ENCODE assay signal across 12 mouse cellular contexts in genomic region chr7:67353667-67354066, GRCm38 (mm10). TPM values are rescaled to one million over a fixed set of nuclear protein-coding genes. Genes with fewer than 3 reads are reported as not detected.
DNase-seq lines count a peak whose midpoint lies in the region; ATAC-seq and TF ChIP-seq lines count a peak whose summit lies in the region.
"Had no signal": no experiment of that assay in that cellular context is flagged by ENCODE, and none has a peak within 500 bp of the region (broad histone marks: within the 10 kb centered on the region; RNA-seq: fewer than 3 reads in every experiment).

No protein-coding gene starts in this region.

- no peak overlapping the region for H3K27ac ChIP-seq in liver, embryonic 11.5 days (ENCODE audit: low read depth, low read length)
- no peak overlapping the region for H3K27ac ChIP-seq in thymus, adult 2 months (ENCODE audit: control insufficient read depth, insufficient read depth, low read length)
- no peak overlapping the region for H3K27ac ChIP-seq in forebrain, embryonic 16.5 days (ENCODE audit: low read length)
- H3K27ac ChIP-seq: limb, embryonic 12.5 days had no signal

- H3K4me3 ChIP-seq in liver, embryonic 11.5 days (ENCODE audit: low read depth, low read length) = no peak overlapping the region
- H3K4me3 ChIP-seq in G1E (ENCODE audit: low read depth, low read length) = no peak overlapping the region
- no peak overlapping the region for H3K4me3 ChIP-seq in thymus, adult 2 months (ENCODE audit: control insufficient read depth, insufficient read depth, low read length)
- H3K4me3 ChIP-seq in forebrain, embryonic 16.5 days (replicated peaks; ENCODE audit: low read length) = no peak overlapping the region
- H3K4me3 ChIP-seq: limb, embryonic 12.5 days had no signal

- H3K9me3 ChIP-seq in liver, embryonic 11.5 days (ENCODE audit: control insufficient read depth, low read length) = no peaks in the 10 kb centered on the region
- no peaks in the 10 kb centered on the region for H3K9me3 ChIP-seq in G1E (replicated peaks)
- peaks cover 6% of the 10 kb centered on the region; the same call in 1 of the 2 replicates for H3K9me3 ChIP-seq in forebrain, embryonic 16.5 days (ENCODE audit: control insufficient read depth, low read length)

- no peaks in the 10 kb centered on the region for H3K27me3 ChIP-seq in liver, embryonic 11.5 days (replicated peaks; ENCODE audit: control insufficient read depth, insufficient read depth, low read length)
- no peaks in the 10 kb centered on the region for H3K27me3 ChIP-seq in G1E (ENCODE audit: insufficient read depth, low read length)
- H3K27me3 ChIP-seq in thymus, adult 2 months (ENCODE audit: control insufficient read depth, insufficient read depth, low read length) = no peaks in the 10 kb centered on the region
- no peaks in the 10 kb centered on the region for H3K27me3 ChIP-seq in forebrain, embryonic 16.5 days (replicated peaks; ENCODE audit: control insufficient read depth, insufficient read depth, low read length)
- H3K27me3 ChIP-seq: limb, embryonic 12.5 days; Patski had no signal

- no peak overlapping the region for H3K9ac ChIP-seq in liver, embryonic 11.5 days (ENCODE audit: low read depth, low read length)
- H3K9ac ChIP-seq in forebrain, embryonic 16.5 days (replicated peaks; ENCODE audit: low read depth, low read length) = no peak overlapping the region
- H3K9ac ChIP-seq: limb, embryonic 12.5 days had no signal

- no peak for TF ChIP-seq POLR2A in thymus, adult 2 months (IDR thresholded peaks at IDR 0.05; ENCODE audit: control insufficient read depth, extremely low read depth, insufficient read depth, low read length, poor library complexity)

- DNase-seq in liver = peak; percentile 44
- DNase-seq in liver, embryonic 11.5 days (ENCODE audit: low spot score) = no peak
- DNase-seq in G1E (ENCODE audit: low spot score) = no peak
- DNase-seq in thymus, adult 2 months = peak; percentile 82
- no peak for DNase-seq in adrenal gland, adult 8-10 months
- no peak for DNase-seq in kidney, adult 9 months
- DNase-seq: kidney, postnatal 25 days; retina, postnatal 1 day had no signal

- peak; percentile 38; the same call in 1 of the 2 replicates for TF ChIP-seq CTCF in G1E (IDR thresholded peaks at IDR 0.05; ENCODE audit: low read depth, low read length)
- TF ChIP-seq CTCF in thymus, adult 2 months (IDR thresholded peaks at IDR 0.05; ENCODE audit: borderline replicate concordance, control insufficient read depth, extremely low read depth, insufficient read depth, low read length, poor library complexity) = no peak

- no peaks in the 10 kb centered on the region for H3K4me1 ChIP-seq in liver, embryonic 11.5 days (replicated peaks; ENCODE audit: control insufficient read depth, insufficient read depth, low read length)
- no peaks in the 10 kb centered on the region; the same call in 1 of the 2 replicates for H3K4me1 ChIP-seq in G1E (ENCODE audit: insufficient read depth, low read depth, low read length)
- peaks cover 4% of the 10 kb centered on the region for H3K4me1 ChIP-seq in thymus, adult 2 months (replicated peaks; ENCODE audit: control insufficient read depth, insufficient read depth, low read length)
- H3K4me1 ChIP-seq in forebrain, embryonic 16.5 days (replicated peaks; ENCODE audit: control insufficient read depth, insufficient read depth, low read length) = 0 out of 2 replicates have a peak, but pooled peaks cover 2% of the 10 kb centered on the region
- H3K4me1 ChIP-seq: limb, embryonic 12.5 days had no signal

- ATAC-seq in liver, embryonic 11.5 days (replicated peaks; ENCODE audit: low FRiP score) = no peak
- peak; percentile 45; the same call in 1 of the 2 replicates for ATAC-seq in G1E (ENCODE audit: extremely low read depth, insufficient number of reproducible peaks, low FRiP score, poor library complexity, severe bottlenecking)
- 0 out of 2 replicates have a peak, but pooled peaks have one; percentile 47 for ATAC-seq in megakaryocyte, adult 5-6 weeks (ENCODE audit: poor library complexity, severe bottlenecking)
- ATAC-seq in forebrain, embryonic 16.5 days = no peak
- ATAC-seq: Patski had no signal

- H3K36me3 ChIP-seq in liver, embryonic 11.5 days (ENCODE audit: control insufficient read depth, insufficient read depth, low read length) = peaks cover 4% of the 10 kb centered on the region; the same call in 1 of the 2 replicates
- peaks cover 2% of the 10 kb centered on the region for H3K36me3 ChIP-seq in G1E (replicated peaks)
- 0 out of 2 replicates have a peak, but pooled peaks cover 5% of the 10 kb centered on the region for H3K36me3 ChIP-seq in thymus, adult 2 months (ENCODE audit: control insufficient read depth, insufficient read depth, low read length)
- H3K36me3 ChIP-seq in forebrain, embryonic 16.5 days (ENCODE audit: control insufficient read depth, insufficient read depth) = no peaks in the 10 kb centered on the region

- H3K4me2 ChIP-seq in liver, embryonic 11.5 days = no peak overlapping the region
- H3K4me2 ChIP-seq in forebrain, embryonic 16.5 days (ENCODE audit: low read length) = no peak overlapping the region
- H3K4me2 ChIP-seq: limb, embryonic 12.5 days had no signal

- 84% methylated on average over 6 of the region's 6 CpGs for WGBS in liver, embryonic 11.5 days
- WGBS in thymus, adult 2 months = 40% methylated on average over 6 of the region's 6 CpGs
- 90% methylated on average over 6 of the region's 6 CpGs for WGBS in forebrain, embryonic 16.5 days

RNA-seq across cellular contexts. Expression of gene Mef2a, which starts 19.0 kb away (rescaled TPM):
- polyA plus RNA-seq in liver, embryonic 11.5 days (2014; fragmentation: Nextera tagmentation; extraction: Ambion mirVana) = 23.2 and 23.6 TPM in 2 replicates
- total RNA-seq in G1E (2014; fragmentation: Nextera tagmentation) = 53.3 and 64.8 TPM in 2 replicates
- total RNA-seq in G1E (2017) = 20.1 and 24.4 TPM in 2 replicates
- polyA plus RNA-seq in G1E (2012) = 3.6 and 3.8 TPM in 2 replicates
- 154 and 168 TPM in 2 replicates for total RNA-seq in megakaryocyte, adult 5-6 weeks (2015)
- total RNA-seq in megakaryocyte, adult 5-6 weeks (2017) = 76.5 and 94.0 TPM in 2 replicates
- polyA plus RNA-seq in thymus, adult 2 months (2012; rRNA removed) = 66.6 and 75.3 TPM in 2 replicates
- 43.8 and 45.0 TPM in 2 replicates for polyA plus RNA-seq in forebrain, embryonic 16.5 days (2015; fragmentation: Nextera tagmentation; extraction: Ambion mirVana)
- total RNA-seq in adrenal gland, adult 8-10 months (2022) = 10 to 100 TPM; 47.9 to 76.3 (median 63.2) TPM

Comparison
In these comparisons a context has a peak if more than half of its experiments do, and no peak if none do; other contexts are left out.
1. DNase-seq: peak in liver (single experiment) and thymus, adult 2 months (single experiment); none in liver, embryonic 11.5 days (single experiment), G1E (single experiment), adrenal gland, adult 8-10 months (single experiment) and kidney, adult 9 months (single experiment).
2. ATAC-seq: peak in G1E (single experiment) and megakaryocyte, adult 5-6 weeks (single experiment); none in liver, embryonic 11.5 days (single experiment) and forebrain, embryonic 16.5 days (single experiment).